Comparison of ENCODE assay signal across 21 mouse cellular contexts in the genomic region with DNA sequence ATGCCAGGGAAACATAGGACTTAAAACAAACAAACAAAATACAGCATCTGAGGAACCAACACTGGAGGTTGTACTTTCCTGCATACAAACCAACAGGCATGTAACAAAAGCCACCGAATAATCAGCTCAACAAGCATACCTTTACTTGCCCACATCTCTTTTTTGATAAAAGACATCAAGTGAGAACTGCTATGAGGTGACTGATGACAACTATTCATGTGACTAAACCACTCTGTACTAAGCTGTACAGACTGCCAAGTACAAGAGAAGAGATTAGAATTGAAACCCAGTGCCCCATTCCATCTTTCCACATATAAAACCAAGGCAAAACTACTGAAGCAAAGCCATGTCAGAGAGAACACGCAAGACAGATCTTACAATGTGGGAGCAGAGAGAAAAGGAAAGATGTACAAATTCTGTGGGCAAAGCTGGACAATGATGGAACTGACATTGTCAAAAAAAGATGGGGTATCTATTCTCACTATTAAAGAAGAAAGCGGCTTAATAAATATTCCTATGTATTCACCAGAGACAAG. TPM values are rescaled to one million over a fixed set of nuclear protein-coding genes. Genes with fewer than 3 reads are reported as not detected.
"Had no signal": no experiment of that assay in that cellular context is flagged by ENCODE, and none has a peak within 500 bp of the region (broad histone marks: within the 10 kb centered on the region; RNA-seq: fewer than 3 reads in every experiment).

No protein-coding gene starts in this region.

- H3K4me3 ChIP-seq: layer of hippocampus, adult 2 months; limb, embryonic 13.5 days; liver, embryonic 12.5 days; midbrain, embryonic 10.5 days; myocyte; neural tube, embryonic 15.5 days had no signal

- ATAC-seq: liver, embryonic 12.5 days had no signal

- H3K4me1 ChIP-seq: liver, embryonic 12.5 days had no signal

- H3K9ac ChIP-seq: limb, embryonic 13.5 days; liver, embryonic 12.5 days; lung, embryonic 14.5 days; neural tube, embryonic 15.5 days had no signal

- H3K9me3 ChIP-seq: neural tube, embryonic 15.5 days had no signal

- H3K27ac ChIP-seq: layer of hippocampus, adult 2 months; limb, embryonic 13.5 days; liver, embryonic 12.5 days; midbrain, embryonic 10.5 days; neural tube, embryonic 15.5 days had no signal

- DNase-seq: kidney, postnatal 10 days; kidney, postnatal 4 days; left cerebral cortex, postnatal 4 days; lung, embryonic 14.5 days; lung, postnatal 10 days; lung, postnatal 4 days; midbrain, embryonic 14.5 days; right cerebral cortex, postnatal 4 days; spleen, adult 18-20 months; thymus, adult 18-20 months; thymus, postnatal 14 days had no signal

- H3K4me2 ChIP-seq: limb, embryonic 13.5 days; liver, embryonic 12.5 days; lung, embryonic 14.5 days; neural tube, embryonic 15.5 days had no signal

- H3K27me3 ChIP-seq: limb, embryonic 13.5 days; liver, embryonic 12.5 days; neural tube, embryonic 15.5 days had no signal

RNA-seq across cellular contexts. Expression of gene Hgd, which starts 53.2 kb away (rescaled TPM):
- total RNA-seq: layer of hippocampus, adult 2 months; left cerebral cortex, adult 18-20 months; left cerebral cortex, postnatal 10 days; left cerebral cortex, postnatal 4 days; megakaryocyte, adult 5-6 weeks had no signal
- polyA plus RNA-seq: stomach, embryonic 14.5 days had no signal
